Mouse (Mus musculus): Measurements from ENCODE around the gene Sec61b. TPM values are rescaled to one million over a fixed set of nuclear protein-coding genes. Genes with fewer than 3 reads are reported as not detected.

The Sec61b gene
- polyA plus RNA-seq, 1 experiment from 2014 or later, result 378 TPM

GRCm38 (mm10) chr4:47449116-47449515 is 25.3 kb upstream of the Sec61b start:
- H3K36me3 ChIP-seq, result no peaks in the 10 kb centered on the region
- no peaks in the 10 kb centered on the region for H3K9me3 ChIP-seq (replicated peaks)
- peaks cover 12% of the 10 kb centered on the region for H3K4me1 ChIP-seq
- WGBS, result 72% methylated on average over 5 of the region's 5 CpGs
- no peak for DNase-seq (ENCODE audit: low spot score)
- H3K4me3 ChIP-seq, result no peak overlapping the region
- H3K27ac ChIP-seq (replicated peaks), result no peak overlapping the region
- H3K27me3 ChIP-seq (ENCODE audit: low read depth, poor library complexity, severe bottlenecking), result no peaks in the 10 kb centered on the region

DNA sequence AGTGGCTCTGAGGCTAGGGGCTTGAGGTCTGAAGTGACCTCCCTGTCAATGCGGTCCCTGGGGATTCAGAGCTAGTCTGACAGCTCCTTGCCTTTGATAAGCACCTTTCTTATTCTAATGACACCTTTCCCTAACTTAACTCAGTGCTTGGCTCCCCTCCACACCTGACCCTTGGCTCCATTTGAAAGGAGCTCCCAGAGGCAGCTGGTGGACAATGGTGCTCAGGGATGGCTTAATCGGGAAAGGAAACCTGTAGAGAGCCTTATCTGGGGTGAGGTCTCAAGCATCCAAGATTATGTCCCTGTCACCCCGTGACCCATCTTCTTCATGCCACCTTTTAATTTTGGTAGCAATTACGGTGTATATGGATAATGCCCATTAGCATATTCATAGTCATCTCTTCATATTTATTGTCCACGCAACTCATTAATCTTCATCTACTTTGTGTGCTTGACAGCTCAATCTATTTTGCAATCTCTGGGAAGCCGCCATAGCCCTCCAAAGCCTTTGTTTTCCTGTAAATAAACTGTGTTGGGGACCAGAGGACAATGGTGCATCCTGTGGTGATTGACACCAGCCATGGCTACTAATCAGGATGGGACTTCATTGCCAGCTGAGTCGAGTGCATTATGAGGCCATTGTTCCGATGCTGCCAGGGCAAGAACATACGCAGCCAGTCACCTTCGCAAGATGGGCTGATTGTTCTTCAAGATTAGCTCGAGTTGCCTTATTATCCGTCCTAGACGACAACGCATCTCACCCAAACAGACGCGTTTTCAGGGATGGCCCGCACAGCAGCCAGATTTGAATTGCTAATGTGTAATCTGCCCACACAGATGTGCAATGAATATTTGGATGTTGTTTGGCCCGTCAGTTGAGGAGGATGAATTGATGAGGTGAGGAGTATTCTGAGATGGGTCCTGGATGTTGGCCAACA is 24.6 kb upstream of the Sec61b start:
- Histone ChIP-seq H3K27ac (replicated peaks) (no peak overlapping the region), H3K4me3 (0 out of 2 replicates have a peak overlapping the region, but pooled peaks have one; percentile 11), H3K27me3 (ENCODE audit: low read depth, poor library complexity, severe bottlenecking) (no peaks in the 10 kb centered on the region), H3K9me3 (replicated peaks) (no peaks in the 10 kb centered on the region), H3K4me1 (peaks cover 12% of the 10 kb centered on the region), H3K36me3 (no peaks in the 10 kb centered on the region)
- WGBS, result 27% methylated on average over 18 of the region's 18 CpGs
- DNase-seq (ENCODE audit: low spot score), result no peak

- no peaks in the 10 kb centered on the region for H3K27me3 ChIP-seq (ENCODE audit: low read depth, poor library complexity, severe bottlenecking)
- 91% methylated on average over 2 of the region's 2 CpGs for WGBS
- H3K36me3 ChIP-seq, result peaks cover 72% of the 10 kb centered on the region
- H3K9me3 ChIP-seq (replicated peaks), result peaks cover 8% of the 10 kb centered on the region; the same call in 1 of the 2 replicates
- DNase-seq (ENCODE audit: low spot score), result no peak
- no peaks in the 10 kb centered on the region for H3K4me1 ChIP-seq
- H3K27ac ChIP-seq (replicated peaks), result no peak overlapping the region
- H3K4me3 ChIP-seq, result no peak overlapping the region
Observed at GRCm38 (mm10) chr4:47467196-47467595, 7.3 kb upstream of the Sec61b start.

GRCm38 (mm10) chr4:47473586-47473967 is 881 bp upstream of the Sec61b start:
- H3K9me3 ChIP-seq (replicated peaks), result 0 out of 2 replicates have a peak, but pooled peaks cover 3% of the 10 kb centered on the region
- H3K27ac ChIP-seq (replicated peaks), result peak overlapping the region; percentile 94
- peaks cover 17% of the 10 kb centered on the region for H3K4me1 ChIP-seq
- DNase-seq (ENCODE audit: low spot score), result no peak
- H3K36me3 ChIP-seq, result peaks cover 65% of the 10 kb centered on the region
- 6% methylated on average over 9 of the region's 14 CpGs for WGBS
- peak overlapping the region; percentile 82 for H3K4me3 ChIP-seq
- no peaks in the 10 kb centered on the region for H3K27me3 ChIP-seq (ENCODE audit: low read depth, poor library complexity, severe bottlenecking)

GRCm38 (mm10) chr4:47474730-47475643 is 529 bp downstream of the Sec61b start:
- Histone ChIP-seq H3K27me3 (ENCODE audit: low read depth, poor library complexity, severe bottlenecking) (no peaks in the 10 kb centered on the region), H3K4me3 (peak overlapping the region; percentile 82), H3K9me3 (replicated peaks) (0 out of 2 replicates have a peak, but pooled peaks cover 3% of the 10 kb centered on the region), H3K36me3 (peaks cover 64% of the 10 kb centered on the region), H3K27ac (replicated peaks) (peak overlapping the region; percentile 94), H3K4me1 (peaks cover 17% of the 10 kb centered on the region)
- DNase-seq (ENCODE audit: low spot score), result no peak
- WGBS, result 14% methylated on average over 31 of the region's 31 CpGs

DNA sequence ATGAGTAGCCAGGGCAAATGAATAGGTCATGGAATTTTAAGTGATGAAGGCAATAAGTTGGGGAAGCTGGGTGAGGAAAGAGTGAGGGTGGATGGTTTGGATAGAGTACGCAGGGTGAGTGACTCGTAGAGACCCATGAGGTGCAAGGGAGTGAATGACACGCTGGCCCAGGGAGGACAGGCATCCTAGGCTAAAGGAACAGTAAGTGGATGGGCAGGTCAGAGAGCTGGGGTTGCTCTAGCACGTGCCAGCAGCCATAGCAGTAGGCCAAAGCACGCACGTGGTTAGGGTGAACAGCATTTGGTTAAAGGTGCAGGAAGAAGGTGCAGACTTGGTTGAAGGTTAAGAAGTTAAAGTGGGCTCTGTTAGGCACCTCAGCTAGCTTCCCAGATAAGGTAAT is 3.1 kb downstream of the Sec61b start:
- peaks cover 64% of the 10 kb centered on the region for H3K36me3 ChIP-seq
- 91% methylated on average over 6 of the region's 6 CpGs for WGBS

GRCm38 (mm10) chr4:47480095-47480494 is 5.6 kb downstream of the Sec61b start:
- no peak for DNase-seq (ENCODE audit: low spot score)
- H3K36me3 ChIP-seq, result peaks cover 80% of the 10 kb centered on the region
- no peak overlapping the region for H3K4me3 ChIP-seq
- no peaks in the 10 kb centered on the region for H3K27me3 ChIP-seq (ENCODE audit: low read depth, poor library complexity, severe bottlenecking)
- H3K9me3 ChIP-seq (replicated peaks), result no peaks in the 10 kb centered on the region
- WGBS, result 97% methylated on average over 13 of the region's 13 CpGs
- peaks cover 7% of the 10 kb centered on the region for H3K4me1 ChIP-seq
- no peak overlapping the region for H3K27ac ChIP-seq (replicated peaks)

More for the DNA sequence above, 3.1 kb downstream of the Sec61b start:
- H3K4me1 ChIP-seq, result peaks cover 17% of the 10 kb centered on the region
- H3K9me3 ChIP-seq (replicated peaks), result no peaks in the 10 kb centered on the region
- H3K27ac ChIP-seq (replicated peaks), result no peak overlapping the region
- H3K27me3 ChIP-seq (ENCODE audit: low read depth, poor library complexity, severe bottlenecking), result no peaks in the 10 kb centered on the region
- H3K4me3 ChIP-seq, result no peak overlapping the region
- DNase-seq (ENCODE audit: low spot score), result no peak

GRCm38 (mm10) chr4:47480576-47480975 is 6.1 kb downstream of the Sec61b start:
- Histone ChIP-seq H3K4me3 (no peak overlapping the region), H3K27me3 (ENCODE audit: low read depth, poor library complexity, severe bottlenecking) (no peaks in the 10 kb centered on the region), H3K36me3 (peaks cover 80% of the 10 kb centered on the region), H3K27ac (replicated peaks) (no peak overlapping the region), H3K9me3 (replicated peaks) (no peaks in the 10 kb centered on the region), H3K4me1 (peaks cover 2% of the 10 kb centered on the region)
- 92% methylated on average over 9 of the region's 9 CpGs for WGBS
- DNase-seq (ENCODE audit: low spot score), result no peak

GRCm38 (mm10) chr4:47491243-47491642 is 16.8 kb downstream of the Sec61b start:
- Histone ChIP-seq H3K27me3 (ENCODE audit: low read depth, poor library complexity, severe bottlenecking) (no peaks in the 10 kb centered on the region), H3K36me3 (no peaks in the 10 kb centered on the region), H3K4me3 (no peak overlapping the region), H3K27ac (replicated peaks) (no peak overlapping the region), H3K9me3 (replicated peaks) (no peaks in the 10 kb centered on the region), H3K4me1 (peaks cover 22% of the 10 kb centered on the region)
- 86% methylated on average over 6 of the region's 6 CpGs for WGBS
- no peak for DNase-seq (ENCODE audit: low spot score)

GRCm38 (mm10) chr4:47492311-47493086 is 18.0 kb downstream of the Sec61b start:
- 77% methylated on average over 12 of the region's 12 CpGs for WGBS
- no peak overlapping the region for H3K4me3 ChIP-seq
- no peaks in the 10 kb centered on the region for H3K27me3 ChIP-seq (ENCODE audit: low read depth, poor library complexity, severe bottlenecking)
- H3K4me1 ChIP-seq, result peaks cover 22% of the 10 kb centered on the region
- DNase-seq (ENCODE audit: low spot score), result no peak
- peak overlapping the region; percentile 13; the same call in 1 of the 2 replicates for H3K27ac ChIP-seq (replicated peaks)
- no peaks in the 10 kb centered on the region for H3K36me3 ChIP-seq
- H3K9me3 ChIP-seq (replicated peaks), result no peaks in the 10 kb centered on the region

GRCm38 (mm10) chr4:47493456-47493855 is 19.0 kb downstream of the Sec61b start:
- Histone ChIP-seq H3K9me3 (replicated peaks) (no peaks in the 10 kb centered on the region), H3K27me3 (ENCODE audit: low read depth, poor library complexity, severe bottlenecking) (no peaks in the 10 kb centered on the region), H3K27ac (replicated peaks) (no peak overlapping the region), H3K4me3 (no peak overlapping the region), H3K36me3 (no peaks in the 10 kb centered on the region), H3K4me1 (peaks cover 22% of the 10 kb centered on the region)
- 85% methylated on average over 8 of the region's 8 CpGs for WGBS
- DNase-seq (ENCODE audit: low spot score), result no peak

- H3K9me3 ChIP-seq (replicated peaks), result no peaks in the 10 kb centered on the region
- WGBS, result 84% methylated on average over 1 of the region's 1 CpGs
- no peak overlapping the region for H3K4me3 ChIP-seq
- no peaks in the 10 kb centered on the region for H3K27me3 ChIP-seq (ENCODE audit: low read depth, poor library complexity, severe bottlenecking)
- peaks cover 22% of the 10 kb centered on the region for H3K4me1 ChIP-seq
- DNase-seq (ENCODE audit: low spot score), result no peak
- H3K27ac ChIP-seq (replicated peaks), result no peak overlapping the region
- H3K36me3 ChIP-seq, result no peaks in the 10 kb centered on the region
Observed at GRCm38 (mm10) chr4:47494137-47494536, 19.7 kb downstream of the Sec61b start.
